ENCODE assay signal across 9 mouse cellular contexts in genomic region chr10:86483968-86484367, GRCm38 (mm10). TPM values are rescaled to one million over a fixed set of nuclear protein-coding genes. Genes with fewer than 3 reads are reported as not detected.
DNase-seq lines count a peak whose midpoint lies in the region; ATAC-seq lines count a peak whose summit lies in the region.
"Had no signal": no experiment of that assay in that cellular context is flagged by ENCODE, and none has a peak within 500 bp of the region (broad histone marks: within the 10 kb centered on the region; RNA-seq: fewer than 3 reads in every experiment).

No protein-coding gene starts in this region.

- H3K4me2 ChIP-seq in heart, embryonic 12.5 days, result no peak overlapping the region
- no peak overlapping the region for H3K4me2 ChIP-seq in neural tube, embryonic 15.5 days
- H3K4me2 ChIP-seq: limb, embryonic 13.5 days had no signal

- no peaks in the 10 kb centered on the region for H3K36me3 ChIP-seq in heart, embryonic 10.5 days
- no peaks in the 10 kb centered on the region for H3K36me3 ChIP-seq in heart, embryonic 12.5 days
- no peaks in the 10 kb centered on the region for H3K36me3 ChIP-seq in embryonic facial prominence, embryonic 10.5 days (replicated peaks)
- H3K36me3 ChIP-seq in neural tube, embryonic 15.5 days, result no peaks in the 10 kb centered on the region
- H3K36me3 ChIP-seq: limb, embryonic 13.5 days had no signal

- no peak overlapping the region for H3K4me3 ChIP-seq in heart, embryonic 10.5 days
- no peak overlapping the region for H3K4me3 ChIP-seq in heart, embryonic 12.5 days
- H3K4me3 ChIP-seq in embryonic facial prominence, embryonic 10.5 days, result no peak overlapping the region
- no peak overlapping the region for H3K4me3 ChIP-seq in neural tube, embryonic 15.5 days (replicated peaks)
- H3K4me3 ChIP-seq: limb, embryonic 13.5 days had no signal

- 0 out of 2 replicates have a peak, but pooled peaks cover 3% of the 10 kb centered on the region for H3K4me1 ChIP-seq in heart, embryonic 10.5 days
- H3K4me1 ChIP-seq in heart, embryonic 12.5 days (replicated peaks), result no peaks in the 10 kb centered on the region
- H3K4me1 ChIP-seq in embryonic facial prominence, embryonic 10.5 days, result peaks cover 6% of the 10 kb centered on the region; the same call in 1 of the 2 replicates
- peaks cover 21% of the 10 kb centered on the region for H3K4me1 ChIP-seq in neural tube, embryonic 15.5 days

- WGBS in heart, embryonic 10.5 days, result 20% methylated on average over 3 of the region's 3 CpGs
- WGBS in heart, embryonic 12.5 days, result 15% methylated on average over 3 of the region's 3 CpGs
- 12% methylated on average over 3 of the region's 3 CpGs for WGBS in embryonic facial prominence, embryonic 10.5 days
- 25% methylated on average over 3 of the region's 3 CpGs for WGBS in neural tube, embryonic 15.5 days

- peak; percentile 71 for DNase-seq in heart, embryonic 10.5 days (ENCODE audit: low spot score)
- peak; percentile 15 for DNase-seq in urinary bladder, postnatal 14 days (ENCODE audit: low spot score)
- DNase-seq in urinary bladder, postnatal 4 days (ENCODE audit: low spot score in 2 of 2), result no peak
- DNase-seq in embryonic facial prominence, embryonic 10.5 days (ENCODE audit: low spot score), result peak; percentile 52
- no peak for DNase-seq in layer of hippocampus, adult 9-10 months (ENCODE audit: low spot score)
- no peak for DNase-seq in left cerebral cortex, postnatal 10 days (ENCODE audit: extremely low spot score in 1 of 2, low spot score in 2 of 2)

- no peak overlapping the region for H3K27ac ChIP-seq in heart, embryonic 10.5 days
- H3K27ac ChIP-seq in heart, embryonic 12.5 days (ENCODE audit: poor library complexity, severe bottlenecking), result no peak overlapping the region
- H3K27ac ChIP-seq in embryonic facial prominence, embryonic 10.5 days (replicated peaks), result no peak overlapping the region
- H3K27ac ChIP-seq in neural tube, embryonic 15.5 days (replicated peaks), result 0 out of 2 replicates have a peak overlapping the region, but pooled peaks have one; percentile 23
- H3K27ac ChIP-seq: limb, embryonic 13.5 days had no signal

- intact Hi-C loops in left cerebral cortex, postnatal 10 days (cut with DNase I), result no loop called here

- ATAC-seq in heart, embryonic 12.5 days (ENCODE audit: insufficient number of reproducible peaks, low FRiP score), result no peak
- ATAC-seq in neural tube, embryonic 15.5 days (ENCODE audit: low FRiP score), result 0 out of 2 replicates have a peak, but pooled peaks have one; percentile 36

- H3K9me3 ChIP-seq in heart, embryonic 10.5 days, result no peaks in the 10 kb centered on the region
- no peaks in the 10 kb centered on the region for H3K9me3 ChIP-seq in heart, embryonic 12.5 days (replicated peaks)
- H3K9me3 ChIP-seq in embryonic facial prominence, embryonic 10.5 days, result no peaks in the 10 kb centered on the region
- no peaks in the 10 kb centered on the region for H3K9me3 ChIP-seq in neural tube, embryonic 15.5 days (replicated peaks)
- H3K9me3 ChIP-seq: limb, embryonic 13.5 days had no signal

- H3K27me3 ChIP-seq in heart, embryonic 10.5 days (ENCODE audit: insufficient read depth, poor library complexity, severe bottlenecking), result no peaks in the 10 kb centered on the region; the same call in 1 of the 2 replicates
- H3K27me3 ChIP-seq in heart, embryonic 12.5 days (replicated peaks), result no peaks in the 10 kb centered on the region
- no peaks in the 10 kb centered on the region for H3K27me3 ChIP-seq in embryonic facial prominence, embryonic 10.5 days (replicated peaks; ENCODE audit: low read depth, poor library complexity, severe bottlenecking)
- no peaks in the 10 kb centered on the region for H3K27me3 ChIP-seq in neural tube, embryonic 15.5 days (replicated peaks)
- H3K27me3 ChIP-seq: limb, embryonic 13.5 days had no signal

- no peak overlapping the region for H3K9ac ChIP-seq in heart, embryonic 12.5 days
- H3K9ac ChIP-seq in neural tube, embryonic 15.5 days (replicated peaks), result no peak overlapping the region
- H3K9ac ChIP-seq: limb, embryonic 13.5 days had no signal

RNA-seq across cellular contexts. Expression of gene Syn3, which starts 14.7 kb away (rescaled TPM):
- polyA plus RNA-seq in heart, embryonic 10.5 days (2016; fragmentation: Nextera tagmentation; extraction: Ambion mirVana), result 1.2 TPM in 2 replicates
- 1.5 TPM in 2 replicates for polyA plus RNA-seq in heart, embryonic 12.5 days (2016; fragmentation: Nextera tagmentation; extraction: Ambion mirVana)
- polyA plus RNA-seq in embryonic facial prominence, embryonic 10.5 days (2016; fragmentation: Nextera tagmentation; extraction: Ambion mirVana), result 2.5 and 3.3 TPM in 2 replicates
- 24.4 and 29.0 TPM in 2 replicates for polyA plus RNA-seq in neural tube, embryonic 15.5 days (2015; fragmentation: Nextera tagmentation; extraction: Ambion mirVana)
- total RNA-seq in left cerebral cortex, postnatal 10 days (2021), result 10 to 100 TPM; 42.1 to 46.0 TPM

Comparison
In these comparisons a context has a peak if more than half of its experiments do, and no peak if none do; other contexts are left out.
1. DNase-seq: peak in heart, embryonic 10.5 days (single experiment), urinary bladder, postnatal 14 days (single experiment) and embryonic facial prominence, embryonic 10.5 days (single experiment); none in urinary bladder, postnatal 4 days (0 of 2), layer of hippocampus, adult 9-10 months (single experiment) and left cerebral cortex, postnatal 10 days (0 of 2).